Mouse (Mus musculus) forebrain, embryonic 14.5 days (tissue): ENCODE data around the gene Bmp5. TPM values are rescaled to one million over a fixed set of nuclear protein-coding genes. Genes with fewer than 3 reads are reported as not detected.
A peak's percentile ranks its signal among the peaks of the same experiment; 100 is the strongest.

Experiments
- ATAC-seq: fragments of 200-750 bp; cut with Nextera tagmentation; 2 replicates; pipeline ENCODE4 v1.8.0; 2017; ENCODE audit warnings: mild to moderate bottlenecking, moderate library complexity
- DNase-seq: peaks from one replicate; pipeline ENCODE4 v3.0.0-alpha.2; 2015; ENCODE audit warnings: low spot score
- H3K27ac ChIP-seq: fragments of 300-500 bp; sonication (generic); 2 replicates; pipeline ENCODE4 v1.5.1; 2014; ENCODE audit warnings: low read depth, mild to moderate bottlenecking, control low read depth, low read length, moderate library complexity
- H3K27me3 ChIP-seq: fragments of 300-500 bp; sonication (generic); replicated peaks from 2 replicates; pipeline ENCODE4 v1.6.1; 2014; ENCODE audit warnings: low read length, control low read depth, mixed read lengths; ENCODE audit not compliant: control insufficient read depth, insufficient read depth
- H3K36me3 ChIP-seq: fragments of 300-500 bp; sonication (generic); 2 replicates; pipeline ENCODE4 v1.6.1; 2014; ENCODE audit warnings: low read length, control low read depth; ENCODE audit not compliant: control insufficient read depth, insufficient read depth
- H3K4me1 ChIP-seq: fragments of 300-500 bp; sonication (generic); 2 replicates; pipeline ENCODE4 v1.6.1; 2014; ENCODE audit warnings: antibody characterized with exemption, low read length, control low read depth; ENCODE audit not compliant: control insufficient read depth, insufficient read depth
- H3K4me2 ChIP-seq: fragments of 300-500 bp; sonication (generic); 2 replicates; pipeline ENCODE4 v1.6.1; 2014; ENCODE audit warnings: mild to moderate bottlenecking, control low read depth, low read length
- H3K4me3 ChIP-seq: fragments of 300-500 bp; sonication (generic); 2 replicates; pipeline ENCODE4 v1.5.1; 2014; ENCODE audit warnings: low read depth, low read length, control low read depth
- H3K9ac ChIP-seq: fragments of 300-500 bp; sonication (generic); 2 replicates; pipeline ENCODE4 v1.6.1; 2014; ENCODE audit warnings: mild to moderate bottlenecking, low read length, control low read depth, moderate library complexity
- H3K9me3 ChIP-seq: fragments of 300-500 bp; sonication (generic); replicated peaks from 2 replicates; pipeline ENCODE4 v1.6.1; 2016; ENCODE audit warnings: low read length, control low read depth, mixed read lengths; ENCODE audit not compliant: control insufficient read depth
- WGBS: fragments of 180-500 bp; shearing (Covaris S2); extraction: QIAGEN DNeasy Blood & Tissue Kit; methylation state at CpG from one replicate; pipeline ENCODE4 v1.1.7; 2014; 5-methylcytosine and 5-hydroxymethylcytosine counted together
- microRNA-seq: library from miRNA; unstranded; fragments of <30 nt; microRNA quantifications from one replicate; pipeline ENCODE4, GENCODE M21; 2016
- polyA plus RNA-seq: library from polyadenylated mRNA; unstranded; fragments of >200 nt; fragmentation: Nextera tagmentation; extraction: Ambion mirVana; gene quantifications from 2 replicates; pipeline ENCODE4 v1.2.1, GENCODE M21; 2014

Gene Bmp5
- polyA plus RNA-seq, 1 experiment from 2014 or later, result 1.8 TPM

DNA sequence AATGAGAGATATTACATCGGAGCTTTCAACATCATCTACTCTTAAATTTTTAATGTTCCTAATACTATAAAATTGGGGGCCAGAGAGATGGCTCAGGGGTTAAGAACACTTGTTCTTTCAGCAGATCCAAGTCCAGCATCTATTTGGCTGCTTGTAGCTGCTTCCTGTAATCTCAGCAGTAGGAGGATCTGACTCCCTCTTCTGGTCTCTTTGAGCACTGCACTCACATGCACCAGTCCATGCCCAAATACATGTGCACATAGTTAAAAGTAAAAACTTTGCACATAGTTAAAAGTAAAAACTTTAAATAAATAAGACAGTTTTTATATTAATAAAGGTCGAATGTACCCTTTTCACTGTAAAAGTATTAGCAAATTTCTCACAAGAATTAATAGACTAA, 130.3 kb downstream of the Bmp5 start:
- no peaks in the 10 kb centered on the region for H3K9me3 ChIP-seq
- DNase-seq (no peak), ATAC-seq (no peak)

GRCm38 (mm10) chr9:75910112-75910799, 135.1 kb downstream of the Bmp5 start:
- H3K4me3 ChIP-seq, result no peak overlapping the region
- no peaks in the 10 kb centered on the region for H3K36me3 ChIP-seq
- H3K27ac ChIP-seq, result no peak overlapping the region
- ATAC-seq (no peak), DNase-seq (peak; percentile 33)
- no peaks in the 10 kb centered on the region for H3K27me3 ChIP-seq
- 65% methylated on average over 7 of the region's 7 CpGs for WGBS
- H3K4me1 ChIP-seq, result no peaks in the 10 kb centered on the region
- no peak overlapping the region for H3K4me2 ChIP-seq
- no peak overlapping the region for H3K9ac ChIP-seq
- H3K9me3 ChIP-seq, result no peaks in the 10 kb centered on the region

More for the DNA sequence above, 130.3 kb downstream of the Bmp5 start:
- 57% methylated on average over 2 of the region's 2 CpGs for WGBS
- Histone ChIP-seq H3K4me2 (no peak overlapping the region), H3K9ac (no peak overlapping the region), H3K36me3 (no peaks in the 10 kb centered on the region), H3K27ac (no peak overlapping the region), H3K4me3 (no peak overlapping the region), H3K4me1 (no peaks in the 10 kb centered on the region), H3K27me3 (no peaks in the 10 kb centered on the region)

- Histone ChIP-seq H3K9ac (no peak overlapping the region), H3K4me3 (no peak overlapping the region), H3K27ac (no peak overlapping the region), H3K9me3 (no peaks in the 10 kb centered on the region), H3K27me3 (no peaks in the 10 kb centered on the region), H3K4me1 (no peaks in the 10 kb centered on the region), H3K36me3 (no peaks in the 10 kb centered on the region), H3K4me2 (no peak overlapping the region)
- WGBS, result 60% methylated on average over 7 of the region's 7 CpGs
- no peak for ATAC-seq
- DNase-seq, result no peak
Observed at GRCm38 (mm10) chr9:75911542-75911941, 136.4 kb downstream of the Bmp5 start.

DNA sequence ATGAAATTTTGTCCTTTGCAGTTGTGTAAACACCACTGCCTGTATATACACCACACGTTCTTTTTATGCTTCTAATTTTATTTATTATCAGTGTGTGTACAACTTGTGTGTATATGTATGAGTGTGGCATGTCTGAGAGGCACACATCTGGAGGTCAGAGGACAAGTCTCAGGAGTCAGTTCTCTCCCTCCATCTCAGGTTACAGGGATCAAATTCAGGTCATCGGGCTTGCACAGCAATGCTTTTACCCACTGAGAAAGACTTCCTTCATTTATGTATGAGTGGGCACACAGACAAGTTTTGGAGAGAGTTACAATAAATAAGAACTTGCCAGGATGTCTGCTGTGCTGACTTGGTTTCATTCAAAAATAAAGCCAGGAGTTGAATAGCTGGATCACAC, 140.9 kb downstream of the Bmp5 start:
- no peaks in the 10 kb centered on the region for H3K27me3 ChIP-seq
- H3K27ac ChIP-seq, result no peak overlapping the region
- H3K4me2 ChIP-seq, result no peak overlapping the region
- H3K36me3 ChIP-seq, result no peaks in the 10 kb centered on the region
- no peaks in the 10 kb centered on the region for H3K9me3 ChIP-seq
- H3K4me1 ChIP-seq, result no peaks in the 10 kb centered on the region
- H3K9ac ChIP-seq, result no peak overlapping the region
- DNase-seq, result no peak
- 54% methylated on average over 2 of the region's 2 CpGs for WGBS
- ATAC-seq, result no peak
- H3K4me3 ChIP-seq, result no peak overlapping the region

DNA sequence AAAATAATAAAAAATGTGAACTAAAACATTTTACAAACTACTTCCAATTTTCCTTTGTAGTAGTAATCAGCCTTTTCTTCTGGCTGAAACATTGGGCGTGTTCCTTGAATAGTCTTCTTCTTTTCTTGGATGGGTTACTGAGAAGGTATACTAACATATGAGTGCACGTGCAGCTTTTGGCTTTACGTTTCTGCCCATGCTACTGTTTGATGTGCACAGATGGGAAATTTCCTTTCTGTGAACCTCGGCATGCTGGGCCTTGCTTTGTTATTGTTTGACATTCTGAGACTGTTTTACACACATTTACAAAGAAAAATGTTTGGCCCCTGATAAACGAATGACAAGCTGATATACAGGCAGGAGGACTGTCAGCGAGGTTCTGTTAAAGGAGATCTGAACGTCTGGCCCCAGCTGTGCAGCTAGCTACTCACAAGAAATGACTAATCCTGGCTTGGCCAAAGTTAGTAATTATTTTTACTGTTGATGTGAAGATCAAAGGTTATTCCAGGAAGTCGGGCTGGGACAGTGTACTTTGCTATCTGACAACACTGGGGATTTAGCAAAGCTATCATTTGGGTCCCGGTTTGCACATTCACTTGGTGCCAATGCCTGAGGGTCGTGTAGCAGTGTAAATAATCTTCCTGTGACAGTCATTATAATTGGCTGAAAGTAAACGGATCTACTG, 152.2 kb downstream of the Bmp5 start:
- H3K9me3 ChIP-seq, result no peaks in the 10 kb centered on the region
- no peak overlapping the region for H3K4me2 ChIP-seq
- H3K27ac ChIP-seq, result no peak overlapping the region
- DNase-seq (no peak), ATAC-seq (no peak)
- no peaks in the 10 kb centered on the region for H3K4me1 ChIP-seq
- H3K9ac ChIP-seq, result no peak overlapping the region
- no peak overlapping the region for H3K4me3 ChIP-seq
- no peaks in the 10 kb centered on the region for H3K36me3 ChIP-seq
- 57% methylated on average over 11 of the region's 11 CpGs for WGBS
- no peaks in the 10 kb centered on the region for H3K27me3 ChIP-seq

GRCm38 (mm10) chr9:75928068-75928467, 152.9 kb downstream of the Bmp5 start:
- no peak for DNase-seq
- Histone ChIP-seq H3K27ac (no peak overlapping the region), H3K4me1 (no peaks in the 10 kb centered on the region), H3K4me2 (no peak overlapping the region), H3K27me3 (no peaks in the 10 kb centered on the region), H3K9me3 (no peaks in the 10 kb centered on the region), H3K36me3 (no peaks in the 10 kb centered on the region), H3K4me3 (no peak overlapping the region), H3K9ac (no peak overlapping the region)
- no peak for ATAC-seq
- whole genome bisulfite sequencing, result 81% methylated on average over 5 of the region's 5 CpGs

DNA sequence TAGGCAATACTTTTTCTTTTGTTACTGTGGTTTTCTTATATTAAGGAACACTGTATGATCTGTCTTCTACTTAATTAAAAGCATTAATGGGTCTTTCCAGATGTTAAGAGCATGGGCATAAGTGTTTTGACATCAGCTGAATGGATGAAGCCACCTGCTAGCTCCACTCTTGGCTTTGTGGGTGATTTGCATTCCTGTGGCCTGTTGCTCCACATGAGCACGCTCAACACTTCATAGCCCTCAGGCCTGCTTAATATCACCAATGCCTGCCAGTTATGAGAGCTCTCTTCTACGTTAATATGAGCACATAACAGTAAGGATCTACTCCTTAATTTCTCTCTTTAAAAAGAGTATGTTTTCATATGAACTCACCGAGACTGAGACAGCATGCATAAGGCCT, 169.5 kb downstream of the Bmp5 start:
- no peaks in the 10 kb centered on the region for H3K4me1 ChIP-seq
- H3K9ac ChIP-seq, result no peak overlapping the region
- ATAC-seq (no peak), DNase-seq (no peak)
- H3K36me3 ChIP-seq, result no peaks in the 10 kb centered on the region
- WGBS, result 89% methylated on average over 3 of the region's 3 CpGs
- no peak overlapping the region for H3K27ac ChIP-seq
- no peaks in the 10 kb centered on the region for H3K9me3 ChIP-seq
- no peak overlapping the region for H3K4me3 ChIP-seq
- no peaks in the 10 kb centered on the region for H3K27me3 ChIP-seq
- no peak overlapping the region for H3K4me2 ChIP-seq

Small RNA genes lying within 50 kb of the gene (microRNA-seq; reads per million reads assigned to microRNA genes)
- gene Gm44355, result not detected

Other genes with a start within 250 kb of the Bmp5 start
- 92.4 and 104 TPM in 2 replicates for gene Tmod3, start 215.7 kb upstream of the Bmp5 start, polyA plus RNA-seq
- 127 and 193 TPM in 2 replicates for gene Tmod2, start 164.0 kb upstream of the Bmp5 start, polyA plus RNA-seq
- gene Lysmd2, start 149.6 kb upstream of the Bmp5 start, polyA plus RNA-seq, result 26.0 and 34.1 TPM in 2 replicates
- 84.2 and 101 TPM in 2 replicates for gene Scg3, start 91.3 kb upstream of the Bmp5 start, polyA plus RNA-seq
- gene Hmgcll1, start 239.5 kb downstream of the Bmp5 start, polyA plus RNA-seq, result 17.2 and 21.5 TPM in 2 replicates